Comparison of ENCODE assay signal across 8 mouse cellular contexts in genomic region chr7:127253821-127254769, GRCm38 (mm10). TPM values are rescaled to one million over a fixed set of nuclear protein-coding genes. Genes with fewer than 3 reads are reported as not detected.
A peak's percentile ranks its signal among the peaks of the same experiment; 100 is the strongest.
DNase-seq lines count a peak whose midpoint lies in the region; ATAC-seq and TF ChIP-seq lines count a peak whose summit lies in the region.

No protein-coding gene starts in this region.

- peak; percentile 97 for ATAC-seq in kidney, embryonic 14.5 days (ENCODE audit: low FRiP score, low TSS enrichment)
- peak; percentile 90 for ATAC-seq in limb, embryonic 15.5 days (ENCODE audit: insufficient number of reproducible peaks, low FRiP score, low TSS enrichment, low read depth)
- peak; percentile 96 for ATAC-seq in midbrain, postnatal 0 days (ENCODE audit: low FRiP score)

- peak overlapping the region; percentile 28; the same call in 1 of the 2 replicates for H3K27ac ChIP-seq in embryonic fibroblast, embryonic 13.5 days (ENCODE audit: insufficient read depth, low read length)
- H3K27ac ChIP-seq in heart, embryonic 10.5 days, result peak overlapping the region; percentile 87
- peak overlapping the region; percentile 93 for H3K27ac ChIP-seq in kidney, embryonic 14.5 days (ENCODE audit: low read depth, low read length)
- H3K27ac ChIP-seq in limb, embryonic 15.5 days, result peak overlapping the region; percentile 91
- H3K27ac ChIP-seq in midbrain, postnatal 0 days (ENCODE audit: low read depth, low read length), result peak overlapping the region; percentile 92

- 1% methylated on average over 136 of the region's 136 CpGs for WGBS in heart, embryonic 10.5 days
- WGBS in kidney, embryonic 14.5 days, result under 1% methylated on average over 134 of the region's 136 CpGs
- under 1% methylated on average over 135 of the region's 136 CpGs for WGBS in limb, embryonic 15.5 days
- 2% methylated on average over 128 of the region's 136 CpGs for WGBS in midbrain, postnatal 0 days

- H3K9ac ChIP-seq in kidney, embryonic 14.5 days (ENCODE audit: low read depth, low read length), result peak overlapping the region; percentile 73
- peak overlapping the region; percentile 67 for H3K9ac ChIP-seq in limb, embryonic 15.5 days
- H3K9ac ChIP-seq in midbrain, postnatal 0 days (replicated peaks; ENCODE audit: low read length, poor library complexity, severe bottlenecking), result peak overlapping the region; percentile 73

- TF ChIP-seq CTCF in embryonic fibroblast, embryonic 13.5 days (IDR thresholded peaks at IDR 0.05; ENCODE audit: borderline replicate concordance, insufficient read depth, low read length), result no peak
- 0 out of 2 replicates have a peak, but pooled peaks have one; percentile 7 for TF ChIP-seq CTCF in midbrain, postnatal 0 days (IDR thresholded peaks at IDR 0.05)

- peak; percentile 92 to 94 for DNase-seq in B cell, adult 2 months
- peak; percentile 99 for DNase-seq in brain, adult 2 months (ENCODE audit: low read depth, low spot score)
- peak; percentile 97 for DNase-seq in heart, embryonic 10.5 days (ENCODE audit: low spot score)
- DNase-seq in midbrain, postnatal 0 days (ENCODE audit: low spot score), result peak; percentile 99
- peak; percentile 86 to 96 for DNase-seq in spleen, postnatal 10 days (ENCODE audit: low spot score in 2 of 2)

- H3K36me3 ChIP-seq in heart, embryonic 10.5 days, result peaks cover 43% of the 10 kb centered on the region
- H3K36me3 ChIP-seq in kidney, embryonic 14.5 days (ENCODE audit: control insufficient read depth, insufficient read depth, low read length), result peaks cover 26% of the 10 kb centered on the region; the same call in 1 of the 2 replicates
- peaks cover 33% of the 10 kb centered on the region for H3K36me3 ChIP-seq in limb, embryonic 15.5 days
- peaks cover 16% of the 10 kb centered on the region for H3K36me3 ChIP-seq in midbrain, postnatal 0 days (ENCODE audit: insufficient read depth, low read length)

- no peaks in the 10 kb centered on the region for H3K9me3 ChIP-seq in heart, embryonic 10.5 days
- H3K9me3 ChIP-seq in kidney, embryonic 14.5 days (ENCODE audit: control insufficient read depth, low read length), result no peaks in the 10 kb centered on the region
- no peaks in the 10 kb centered on the region for H3K9me3 ChIP-seq in limb, embryonic 15.5 days
- no peaks in the 10 kb centered on the region for H3K9me3 ChIP-seq in midbrain, postnatal 0 days (ENCODE audit: low read length)

- H3K4me3 ChIP-seq in embryonic fibroblast, embryonic 13.5 days (ENCODE audit: insufficient read depth, low read length), result peak overlapping the region; percentile 36
- peak overlapping the region; percentile 73 for H3K4me3 ChIP-seq in heart, embryonic 10.5 days
- peak overlapping the region; percentile 54 for H3K4me3 ChIP-seq in kidney, embryonic 14.5 days (ENCODE audit: low read length)
- H3K4me3 ChIP-seq in limb, embryonic 15.5 days, result peak overlapping the region; percentile 60
- peak overlapping the region; percentile 54 for H3K4me3 ChIP-seq in midbrain, postnatal 0 days (ENCODE audit: low read depth, low read length)

- no peaks in the 10 kb centered on the region for H3K27me3 ChIP-seq in heart, embryonic 10.5 days (ENCODE audit: insufficient read depth, poor library complexity, severe bottlenecking)
- H3K27me3 ChIP-seq in kidney, embryonic 14.5 days (ENCODE audit: control insufficient read depth, insufficient read depth, low read length), result no peaks in the 10 kb centered on the region
- H3K27me3 ChIP-seq in limb, embryonic 15.5 days, result no peaks in the 10 kb centered on the region
- H3K27me3 ChIP-seq in midbrain, postnatal 0 days (ENCODE audit: insufficient read depth, low read length), result no peaks in the 10 kb centered on the region

- no peaks in the 10 kb centered on the region for H3K4me1 ChIP-seq in embryonic fibroblast, embryonic 13.5 days (ENCODE audit: control insufficient read depth, insufficient read depth, low read length)
- peaks cover 21% of the 10 kb centered on the region for H3K4me1 ChIP-seq in heart, embryonic 10.5 days
- peaks cover 10% of the 10 kb centered on the region for H3K4me1 ChIP-seq in kidney, embryonic 14.5 days (ENCODE audit: control insufficient read depth, insufficient read depth, low read length)
- H3K4me1 ChIP-seq in limb, embryonic 15.5 days, result peaks cover 14% of the 10 kb centered on the region
- no peaks in the 10 kb centered on the region for H3K4me1 ChIP-seq in midbrain, postnatal 0 days (ENCODE audit: insufficient read depth, low read length)

- H3K4me2 ChIP-seq in kidney, embryonic 14.5 days (replicated peaks; ENCODE audit: low read depth, low read length), result peak overlapping the region; percentile 85
- H3K4me2 ChIP-seq in limb, embryonic 15.5 days, result peak overlapping the region; percentile 95
- peak overlapping the region; percentile 94 for H3K4me2 ChIP-seq in midbrain, postnatal 0 days (ENCODE audit: low read depth, low read length, poor library complexity, severe bottlenecking)

- peak; percentile 34; the same call in 1 of the 2 replicates for TF ChIP-seq POLR2A in embryonic fibroblast, embryonic 13.5 days (IDR thresholded peaks at IDR 0.05; ENCODE audit: low read depth, low read length)

RNA-seq across cellular contexts. Expression of gene Dctpp1, which starts 6.4 kb away (rescaled TPM):
- polyA plus RNA-seq in embryonic fibroblast, embryonic 13.5 days (2011; ENCODE audit: insufficient read length, low read depth, missing spikeins), result 29.0 and 30.6 TPM in 2 replicates
- 222 and 262 TPM in 2 replicates for polyA plus RNA-seq in heart, embryonic 10.5 days (2016; fragmentation: Nextera tagmentation; extraction: Ambion mirVana)
- 252 and 290 TPM in 2 replicates for polyA plus RNA-seq in kidney, embryonic 14.5 days (2014; fragmentation: Nextera tagmentation; extraction: Ambion mirVana)
- 127 and 138 TPM in 2 replicates for polyA plus RNA-seq in limb, embryonic 15.5 days (2015; fragmentation: Nextera tagmentation; extraction: Ambion mirVana)
- total RNA-seq in midbrain, postnatal 0 days (2014; rRNA removed), result 75.0 and 92.2 TPM in 2 replicates
- 120 and 132 TPM in 2 replicates for polyA plus RNA-seq in midbrain, postnatal 0 days (2015; fragmentation: Nextera tagmentation; extraction: Ambion mirVana)

RNA-seq across cellular contexts. Expression of gene Zfp771, which starts 10.0 kb away (rescaled TPM):
- 21.3 and 24.3 TPM in 2 replicates for polyA plus RNA-seq in embryonic fibroblast, embryonic 13.5 days (2011; ENCODE audit: insufficient read length, low read depth, missing spikeins)
- 41.3 and 44.6 TPM in 2 replicates for polyA plus RNA-seq in heart, embryonic 10.5 days (2016; fragmentation: Nextera tagmentation; extraction: Ambion mirVana)
- polyA plus RNA-seq in kidney, embryonic 14.5 days (2014; fragmentation: Nextera tagmentation; extraction: Ambion mirVana), result 59.3 and 94.9 TPM in 2 replicates
- 69.7 and 71.7 TPM in 2 replicates for polyA plus RNA-seq in limb, embryonic 15.5 days (2015; fragmentation: Nextera tagmentation; extraction: Ambion mirVana)
- total RNA-seq in midbrain, postnatal 0 days (2014; rRNA removed), result 76.8 and 94.5 TPM in 2 replicates
- 80.2 and 83.8 TPM in 2 replicates for polyA plus RNA-seq in midbrain, postnatal 0 days (2015; fragmentation: Nextera tagmentation; extraction: Ambion mirVana)

RNA-seq across cellular contexts. Expression of gene Sephs2, which starts 19.8 kb away (rescaled TPM):
- polyA plus RNA-seq in embryonic fibroblast, embryonic 13.5 days (2011; ENCODE audit: insufficient read length, low read depth, missing spikeins), result 25.9 and 29.4 TPM in 2 replicates
- polyA plus RNA-seq in heart, embryonic 10.5 days (2016; fragmentation: Nextera tagmentation; extraction: Ambion mirVana), result 79.9 and 88.3 TPM in 2 replicates
- 112 and 132 TPM in 2 replicates for polyA plus RNA-seq in kidney, embryonic 14.5 days (2014; fragmentation: Nextera tagmentation; extraction: Ambion mirVana)
- 56.7 and 59.1 TPM in 2 replicates for polyA plus RNA-seq in limb, embryonic 15.5 days (2015; fragmentation: Nextera tagmentation; extraction: Ambion mirVana)
- total RNA-seq in midbrain, postnatal 0 days (2014; rRNA removed), result 70.0 and 79.3 TPM in 2 replicates
- polyA plus RNA-seq in midbrain, postnatal 0 days (2015; fragmentation: Nextera tagmentation; extraction: Ambion mirVana), result 95.1 and 95.2 TPM in 2 replicates

RNA-seq across cellular contexts. Expression of gene Sept1, which starts 21.2 kb away (rescaled TPM):
- polyA plus RNA-seq in embryonic fibroblast, embryonic 13.5 days (2011; ENCODE audit: insufficient read length, low read depth, missing spikeins), result 3.9 and 4.2 TPM in 2 replicates
- polyA plus RNA-seq in heart, embryonic 10.5 days (2016; fragmentation: Nextera tagmentation; extraction: Ambion mirVana), result 21.2 and 25.4 TPM in 2 replicates
- polyA plus RNA-seq in kidney, embryonic 14.5 days (2014; fragmentation: Nextera tagmentation; extraction: Ambion mirVana), result 18.5 and 21.6 TPM in 2 replicates
- polyA plus RNA-seq in limb, embryonic 15.5 days (2015; fragmentation: Nextera tagmentation; extraction: Ambion mirVana), result 19.6 and 22.7 TPM in 2 replicates
- 0.22 and 3.7 TPM in 2 replicates for total RNA-seq in midbrain, postnatal 0 days (2014; rRNA removed)
- polyA plus RNA-seq in midbrain, postnatal 0 days (2015; fragmentation: Nextera tagmentation; extraction: Ambion mirVana), result 4.2 and 5.3 TPM in 2 replicates

RNA-seq across cellular contexts. Expression of gene Zfp553, which starts 21.2 kb away (rescaled TPM):
- polyA plus RNA-seq in embryonic fibroblast, embryonic 13.5 days (2011; ENCODE audit: insufficient read length, low read depth, missing spikeins), result 11.0 and 12.4 TPM in 2 replicates
- 30.5 and 42.9 TPM in 2 replicates for polyA plus RNA-seq in heart, embryonic 10.5 days (2016; fragmentation: Nextera tagmentation; extraction: Ambion mirVana)
- 23.0 and 26.2 TPM in 2 replicates for polyA plus RNA-seq in kidney, embryonic 14.5 days (2014; fragmentation: Nextera tagmentation; extraction: Ambion mirVana)
- polyA plus RNA-seq in limb, embryonic 15.5 days (2015; fragmentation: Nextera tagmentation; extraction: Ambion mirVana), result 37.3 and 38.4 TPM in 2 replicates
- 37.4 and 39.6 TPM in 2 replicates for total RNA-seq in midbrain, postnatal 0 days (2014; rRNA removed)
- polyA plus RNA-seq in midbrain, postnatal 0 days (2015; fragmentation: Nextera tagmentation; extraction: Ambion mirVana), result 32.3 TPM in 2 replicates

Comparison
In these comparisons a context has a peak if more than half of its experiments do, and no peak if none do; other contexts are left out.
1. Peak in every context shown above with its lines: DNase-seq, ATAC-seq, H3K4me3 ChIP-seq and H3K27ac ChIP-seq.
2. H3K27ac ChIP-seq: peak in every context shown above with its lines; median percentile 93 in kidney, embryonic 14.5 days; 92 in midbrain, postnatal 0 days; 91 in limb, embryonic 15.5 days; 87 in heart, embryonic 10.5 days; 28 in embryonic fibroblast, embryonic 13.5 days.